Mouse (Mus musculus) CH12.LX (cell line): ENCODE measurements around the gene Fam69b. TPM values are rescaled to one million over a fixed set of nuclear protein-coding genes. Genes with fewer than 3 reads are reported as not detected.
A peak's percentile ranks its signal among the peaks of the same experiment; 100 is the strongest.
"Not testable (repeated sequence)": the region's sequence is repeated elsewhere in the genome, so short reads cannot be mapped to it uniquely, and the experiment has no call there.

Experiments
- DNase-seq: peaks from one replicate; pipeline ENCODE4 v3.0.0-alpha.2; 2013; ENCODE audit errors: extremely low read depth
- H3K27ac ChIP-seq: 2 replicates; pipeline ENCODE4 v1.5.1; 2012; ENCODE audit warnings: low read depth, mild to moderate bottlenecking, control low read depth, moderate library complexity; ENCODE audit not compliant: insufficient read depth
- H3K27me3 ChIP-seq: replicated peaks from 2 replicates; pipeline ENCODE3; 2012; ENCODE audit warnings: inconsistent platforms
- H3K36me3 ChIP-seq, 2 experiments: replicated peaks in 1 of 2; 2 replicates each; pipeline versions ENCODE3 to v1.6.1; 2012; ENCODE audit warnings: inconsistent platforms in 1 of 2, low read length in 1 of 2, mild to moderate bottlenecking in 1 of 2, mixed read lengths in 1 of 2, moderate library complexity in 1 of 2; ENCODE audit not compliant: control insufficient read depth in 1 of 2, insufficient read depth in 1 of 2
- H3K4me1 ChIP-seq, 2 experiments: 2 replicates each; pipeline ENCODE4 v1.6.1; 2012; ENCODE audit warnings: inconsistent platforms in 1 of 2, moderate library complexity in 1 of 2; ENCODE audit not compliant: insufficient read depth in 2 of 2, control insufficient read depth in 1 of 2
- H3K4me2 ChIP-seq: 2 replicates; pipeline ENCODE4 v1.6.1; 2012; ENCODE audit warnings: low read depth, mild to moderate bottlenecking, control low read depth; ENCODE audit not compliant: poor library complexity, insufficient read depth, severe bottlenecking
- H3K4me3 ChIP-seq, 3 experiments: fragments of 150-350 bp in 1 of 3; sonication (generic) in 1 of 3; replicated peaks in 1 of 3; 2 replicates each; pipeline versions ENCODE3 to v1.5.1; 2011 to 2012; ENCODE audit warnings: low read depth in 2 of 3, low read length in 2 of 3, mild to moderate bottlenecking in 2 of 3, moderate library complexity in 2 of 3, control low read depth in 1 of 3, improper control_type of control experiment in 1 of 3, inconsistent platforms in 1 of 3, mixed read lengths in 1 of 3; ENCODE audit not compliant: poor library complexity in 1 of 3
- H3K79me2 ChIP-seq: replicated peaks from 2 replicates; pipeline ENCODE4 v1.6.1; 2012; ENCODE audit warnings: mild to moderate bottlenecking, moderate library complexity; ENCODE audit not compliant: control insufficient read depth, poor library complexity, insufficient read depth, severe bottlenecking; ENCODE audit errors: extremely low read depth
- H3K9ac ChIP-seq: 2 replicates; pipeline ENCODE4 v1.6.1; 2012; ENCODE audit warnings: low read depth, mild to moderate bottlenecking, control low read depth, moderate library complexity; ENCODE audit not compliant: insufficient read depth
- H3K9me3 ChIP-seq: replicated peaks from 2 replicates; pipeline ENCODE3; 2012; ENCODE audit warnings: low read length, inconsistent platforms, mixed read lengths
- CTCF ChIP-seq, 2 experiments: IDR thresholded peaks in 1 of 2; conservative IDR thresholded peaks in 1 of 2; 2 replicates each; pipeline ENCODE4 v1.5.1; 2011 to 2012; ENCODE audit warnings: low read depth in 2 of 2, low read length in 2 of 2, improper control_type of control experiment in 1 of 2, inconsistent platforms in 1 of 2, mild to moderate bottlenecking in 1 of 2, moderate library complexity in 1 of 2
- ELF1 ChIP-seq: IDR thresholded peaks from 2 replicates; pipeline ENCODE4 v1.6.1; 2014; ENCODE audit warnings: low read depth, mild to moderate bottlenecking, inconsistent platforms, low read length, improper control_type of control experiment
- EP300 ChIP-seq: IDR thresholded peaks from 2 replicates; pipeline ENCODE4 v1.6.1; 2011; ENCODE audit warnings: low read length, improper control_type of control experiment
- ETS1 ChIP-seq: conservative IDR thresholded peaks from 2 replicates; pipeline ENCODE4 v1.6.1; 2012; ENCODE audit warnings: low read depth, mild to moderate bottlenecking, inconsistent platforms, low read length, improper control_type of control experiment, moderate library complexity
- HCFC1 ChIP-seq: IDR thresholded peaks from 2 replicates; pipeline ENCODE4 v1.6.1; 2012; ENCODE audit warnings: low read depth, mild to moderate bottlenecking, inconsistent platforms, low read length, improper control_type of control experiment
- RAD21 ChIP-seq: IDR thresholded peaks from 2 replicates; pipeline ENCODE4 v1.6.1; 2011; ENCODE audit warnings: low read depth, mild to moderate bottlenecking, low read length, improper control_type of control experiment, moderate library complexity
- SMC3 ChIP-seq: IDR thresholded peaks from 2 replicates; pipeline ENCODE4 v1.6.1; 2011; ENCODE audit warnings: low read depth, low read length, improper control_type of control experiment
- USF2 ChIP-seq: conservative IDR thresholded peaks from 2 replicates; pipeline ENCODE4 v1.6.1; 2011; ENCODE audit warnings: low read depth, low read length, improper control_type of control experiment
- ZKSCAN1 ChIP-seq: IDR thresholded peaks from 2 replicates; pipeline ENCODE4 v1.6.1; 2012; ENCODE audit warnings: low read depth, inconsistent platforms, low read length, improper control_type of control experiment, borderline replicate concordance
- ZMIZ1 ChIP-seq: IDR thresholded peaks from 2 replicates; pipeline ENCODE4 v1.6.1; 2012; ENCODE audit warnings: low read depth, mild to moderate bottlenecking, inconsistent platforms, low read length, improper control_type of control experiment
- dilution Hi-C: fragments of 300-500 bp; cut with MboI; formaldehyde crosslinking; loops from 2 replicates; pipeline ENCODE4 v1.14.3; 2020; ENCODE audit warnings: low sequenced_read_pairs; ENCODE audit not compliant: extremely low pct_unique_long_range_greater_than_20kb, extremely low pct_ligation_motif_present
- in situ Hi-C: fragments of 300-500 bp; cut with MboI; formaldehyde crosslinking; loops from 3 replicates; pipeline ENCODE4 v1.14.3; 2019; ENCODE audit warnings: low sequenced_read_pairs, low pct_ligation_motif_present, low pct_unique_long_range_greater_than_20kb, mixed read lengths
- polyA plus RNA-seq: library from polyadenylated mRNA; unstranded; fragments of >175 nt; gene quantifications from 2 replicates; pipeline ENCODE4 v1.2.1, GENCODE M21; 2012; ENCODE audit warnings: low read depth; ENCODE audit not compliant: insufficient read length
- total RNA-seq, 2 experiments: library from RNA; depleted of rRNA; stranded (reverse); fragments of 300-350 nt in 1 of 2; fragments of >200 nt in 1 of 2; gene quantifications; 2 replicates each; pipeline ENCODE4 v1.2.3; 2012 to 2014

Gene Fam69b
- total and polyA plus RNA-seq, 3 experiments: 0.16 to 1.2 TPM; not detected in 1

- not testable (repeated sequence) for H3K9ac ChIP-seq
- DNase-seq: peak; percentile 48
These were observed 35.3 kb downstream of the Fam69b start for GRCm38 (mm10) chr2:26663551-26663950.

GRCm38 (mm10) chr2:26668746-26669145 lies 40.5 kb downstream of the Fam69b start:
- Histone ChIP-seq H3K4me1 (no peaks in the 10 kb centered on the region), H3K4me2 (no peak overlapping the region), H3K4me3 (no peak overlapping the region), H3K27me3 (peaks cover 22% of the 10 kb centered on the region), H3K79me2 (no peaks in the 10 kb centered on the region), H3K27ac (no peak overlapping the region), H3K9me3 (peaks cover 2% of the 10 kb centered on the region), H3K9ac (no peak overlapping the region), H3K36me3 (no peaks in the 10 kb centered on the region)
- in situ Hi-C loops: loop anchor here (25.0 kb wide), 1 partner anchor 569 kb away; the partner anchor contains the start of gene Sardh
- DNase-seq: no peak
- dilution Hi-C loops: no loop called here
- TF ChIP-seq ZMIZ1 (no peak), ELF1 (no peak), EP300 (no peak), ZKSCAN1 (no peak), HCFC1 (no peak), USF2 (no peak), ETS1 (no peak)

More at GRCm38 (mm10) chr2:26663551-26663950, 35.3 kb downstream of the Fam69b start:
- H3K36me3 ChIP-seq, H3K79me2 ChIP-seq, dilution Hi-C loops, H3K9me3 ChIP-seq, H3K4me2 ChIP-seq, H3K27ac ChIP-seq, H3K4me1 ChIP-seq, H3K4me3 ChIP-seq: not testable (repeated sequence)
- peak; percentile 61 to 65 for TF ChIP-seq CTCF (conservative IDR thresholded peaks at IDR 0.05 in 1 of 2, IDR thresholded peaks at IDR 0.05 in 1 of 2; ENCODE audit: low read depth in 2 of 2, low read length in 2 of 2)
- TF ChIP-seq SMC3: peak; percentile 45
- peak; percentile 28 for TF ChIP-seq RAD21
- in situ Hi-C loops: loop anchor here (25.0 kb wide), 1 partner anchor 574 kb away; the partner anchor contains the start of gene Sardh
- H3K27me3 ChIP-seq: peaks cover 35% of the 10 kb centered on the region

- H3K27me3 ChIP-seq: peaks cover 15% of the 10 kb centered on the region
- no peaks in the 10 kb centered on the region for H3K79me2 ChIP-seq
- no peak for TF ChIP-seq ETS1
- no peak within 1 kb of the TSS for H3K27ac ChIP-seq
- no peak within 1 kb of the TSS for H3K4me3 ChIP-seq
- no peaks in the 10 kb centered on the region for H3K36me3 ChIP-seq
- no peak for DNase-seq
- H3K9ac ChIP-seq: no peak within 1 kb of the TSS
- no peaks in the 10 kb centered on the region for H3K9me3 ChIP-seq
- H3K4me1 ChIP-seq: no peaks in the 10 kb centered on the region
- no peak within 1 kb of the TSS for H3K4me2 ChIP-seq
- in situ Hi-C loops (loop anchor here (25.0 kb wide), 1 partner anchor 566 kb away; the partner anchor contains the start of gene Sardh), dilution Hi-C loops (no loop called here)
These were observed 42.9 kb downstream of the Fam69b start, which contains the start of gene Lcn4 for GRCm38 (mm10) chr2:26671182-26671581. Lcn4 (minus strand) TSS chr2:26671282.

Other genes starting within 250 kb of the Fam69b start
- gene Snapc4, start 247.8 kb upstream of the Fam69b start, total RNA-seq (2012; rRNA removed): 42.7 and 53.3 TPM in 2 replicates
- gene Snapc4, start 247.8 kb upstream of the Fam69b start, total RNA-seq (2014; rRNA removed): 15.3 and 18.0 TPM in 2 replicates
- 47.1 and 48.0 TPM in 2 replicates for gene Snapc4, start 247.8 kb upstream of the Fam69b start, polyA plus RNA-seq
- 41.9 and 56.9 TPM in 2 replicates for gene Entr1, start 239.1 kb upstream of the Fam69b start, total RNA-seq (2012; rRNA removed)
- gene Entr1, start 239.1 kb upstream of the Fam69b start, total RNA-seq (2014; rRNA removed): 53.8 and 62.3 TPM in 2 replicates
- gene Entr1, start 239.1 kb upstream of the Fam69b start, polyA plus RNA-seq: 51.9 and 57.3 TPM in 2 replicates
- gene Pmpca, start 239.1 kb upstream of the Fam69b start, total RNA-seq (2012; rRNA removed): 79.5 and 91.2 TPM in 2 replicates
- 73.3 and 74.7 TPM in 2 replicates for gene Pmpca, start 239.1 kb upstream of the Fam69b start, total RNA-seq (2014; rRNA removed)
- gene Pmpca, start 239.1 kb upstream of the Fam69b start, polyA plus RNA-seq: 143 and 176 TPM in 2 replicates
- gene Inpp5e, start 219.3 kb upstream of the Fam69b start, total RNA-seq (2012; rRNA removed): 9.6 and 12.1 TPM in 2 replicates
- gene Inpp5e, start 219.3 kb upstream of the Fam69b start, total RNA-seq (2014; rRNA removed): 4.8 and 5.2 TPM in 2 replicates
- gene Inpp5e, start 219.3 kb upstream of the Fam69b start, polyA plus RNA-seq: 10.2 and 13.4 TPM in 2 replicates
- 31.8 and 36.3 TPM in 2 replicates for gene Sec16a, start 183.2 kb upstream of the Fam69b start, total RNA-seq (2012; rRNA removed)
- 22.5 and 22.8 TPM in 2 replicates for gene Sec16a, start 183.2 kb upstream of the Fam69b start, total RNA-seq (2014; rRNA removed)
- gene Sec16a, start 183.2 kb upstream of the Fam69b start, polyA plus RNA-seq: 28.6 and 38.9 TPM in 2 replicates
- 11.4 and 13.1 TPM in 2 replicates for gene Notch1, start 111.8 kb upstream of the Fam69b start, total RNA-seq (2012; rRNA removed)
- 0.86 and 0.98 TPM in 2 replicates for gene Notch1, start 111.8 kb upstream of the Fam69b start, total RNA-seq (2014; rRNA removed)
- gene Notch1, start 111.8 kb upstream of the Fam69b start, polyA plus RNA-seq: 2.7 and 3.8 TPM in 2 replicates
- gene Egfl7, start 48.4 kb upstream of the Fam69b start, total RNA-seq (2012; rRNA removed): 35.0 and 39.3 TPM in 2 replicates
- gene Egfl7, start 48.4 kb upstream of the Fam69b start, total RNA-seq (2014; rRNA removed): 18.9 and 20.1 TPM in 2 replicates
- gene Egfl7, start 48.4 kb upstream of the Fam69b start, polyA plus RNA-seq: 21.4 and 24.7 TPM in 2 replicates
- gene Gm20532, start 41.8 kb upstream of the Fam69b start, total RNA-seq (2012; rRNA removed): not detected in 2 replicates
- not detected in 2 replicates for gene Gm20532, start 41.8 kb upstream of the Fam69b start, total RNA-seq (2014; rRNA removed)
- not detected in 2 replicates for gene Gm20532, start 41.8 kb upstream of the Fam69b start, polyA plus RNA-seq
- gene Agpat2, start 24.0 kb upstream of the Fam69b start, total RNA-seq (2012; rRNA removed): 11.1 and 14.2 TPM in 2 replicates
- gene Agpat2, start 24.0 kb upstream of the Fam69b start, total RNA-seq (2014; rRNA removed): 8.6 and 10.6 TPM in 2 replicates
- 9.5 TPM in 2 replicates for gene Agpat2, start 24.0 kb upstream of the Fam69b start, polyA plus RNA-seq
- gene Lcn4, start 42.8 kb downstream of the Fam69b start, total RNA-seq (2012; rRNA removed): not detected in 2 replicates
- not detected in 2 replicates for gene Lcn4, start 42.8 kb downstream of the Fam69b start, total RNA-seq (2014; rRNA removed)
- gene Lcn4, start 42.8 kb downstream of the Fam69b start, polyA plus RNA-seq: not detected in 2 replicates
- not detected in 2 replicates for gene Abo, start 236.5 kb downstream of the Fam69b start, total RNA-seq (2012; rRNA removed)
- gene Abo, start 236.5 kb downstream of the Fam69b start, total RNA-seq (2014; rRNA removed): not detected in 2 replicates
- not detected in 2 replicates for gene Abo, start 236.5 kb downstream of the Fam69b start, polyA plus RNA-seq